ENCODE assay signal across 8 mouse cellular contexts in genomic region chr11:98284230-98284629, GRCm38 (mm10). TPM values are rescaled to one million over a fixed set of nuclear protein-coding genes. Genes with fewer than 3 reads are reported as not detected.
A peak's percentile ranks its signal among the peaks of the same experiment; 100 is the strongest.
DNase-seq lines count a peak whose midpoint lies in the region; ATAC-seq and TF ChIP-seq lines count a peak whose summit lies in the region.

No protein-coding gene starts in this region.

- no peaks in the 10 kb centered on the region for H3K27me3 ChIP-seq in heart, embryonic 16.5 days (ENCODE audit: control insufficient read depth, insufficient read depth, low read length)
- H3K27me3 ChIP-seq in forebrain, embryonic 15.5 days, result no peaks in the 10 kb centered on the region
- H3K27me3 ChIP-seq in neural tube, embryonic 13.5 days, result no peaks in the 10 kb centered on the region

- H3K36me3 ChIP-seq in heart, embryonic 16.5 days (ENCODE audit: control insufficient read depth, insufficient read depth), result no peaks in the 10 kb centered on the region
- peaks cover 5% of the 10 kb centered on the region for H3K36me3 ChIP-seq in forebrain, embryonic 15.5 days
- H3K36me3 ChIP-seq in neural tube, embryonic 13.5 days, result peaks cover 5% of the 10 kb centered on the region

- under 1% methylated on average over 17 of the region's 17 CpGs for WGBS in heart, embryonic 16.5 days
- 0% methylated on average over 14 of the region's 17 CpGs for WGBS in forebrain, embryonic 15.5 days
- WGBS in neural tube, embryonic 13.5 days, result 2% methylated on average over 14 of the region's 17 CpGs

- intact Hi-C loops in heart, postnatal 36 days (cut with DNase I), result no loop called here
- intact Hi-C loops in left cerebral cortex, adult 2 months (cut with DNase I), result no loop called here

- peak overlapping the region; percentile 65 for H3K4me2 ChIP-seq in heart, embryonic 16.5 days (ENCODE audit: low read depth, low read length)
- peak overlapping the region; percentile 40 for H3K4me2 ChIP-seq in forebrain, embryonic 15.5 days (replicated peaks)
- peak overlapping the region; percentile 45 for H3K4me2 ChIP-seq in neural tube, embryonic 13.5 days

- no peak for DNase-seq in heart, postnatal 36 days
- DNase-seq in brain, adult 2 months (ENCODE audit: low read depth, low spot score), result peak; percentile 82
- DNase-seq in left cerebral cortex, adult 2 months (ENCODE audit: extremely low spot score in 1 of 2, low spot score in 2 of 2), result peak in 1 of 2 experiments; percentile 59
- DNase-seq in adipocyte (ENCODE audit: low spot score), result no peak
- DNase-seq in urinary bladder, postnatal 14 days (ENCODE audit: low spot score), result no peak

- no peak for ATAC-seq in heart, embryonic 16.5 days (replicated peaks; ENCODE audit: extremely low read depth, insufficient read depth, low FRiP score)
- ATAC-seq in forebrain, embryonic 15.5 days (replicated peaks), result peak; percentile 81
- ATAC-seq in neural tube, embryonic 13.5 days (ENCODE audit: low read depth), result peak; percentile 93

- 0 out of 2 replicates have a peak overlapping the region, but pooled peaks have one; percentile 45 for H3K9ac ChIP-seq in heart, embryonic 16.5 days (ENCODE audit: low read length)
- H3K9ac ChIP-seq in forebrain, embryonic 15.5 days (replicated peaks), result peak overlapping the region; percentile 5; the same call in 1 of the 2 replicates
- H3K9ac ChIP-seq in neural tube, embryonic 13.5 days, result peak overlapping the region; percentile 17; the same call in 1 of the 2 replicates

- H3K4me3 ChIP-seq in heart, embryonic 16.5 days (ENCODE audit: low read length), result peak overlapping the region; percentile 35
- peak overlapping the region; percentile 25 for H3K4me3 ChIP-seq in forebrain, embryonic 15.5 days
- H3K4me3 ChIP-seq in left cerebral cortex, adult 2 months, result peak overlapping the region; percentile 31; the same call in 1 of the 2 replicates
- peak overlapping the region; percentile 16; the same call in 1 of the 2 replicates for H3K4me3 ChIP-seq in neural tube, embryonic 13.5 days

- no peaks in the 10 kb centered on the region for H3K9me3 ChIP-seq in heart, embryonic 16.5 days (replicated peaks; ENCODE audit: control insufficient read depth, low read length)
- H3K9me3 ChIP-seq in forebrain, embryonic 15.5 days, result no peaks in the 10 kb centered on the region
- H3K9me3 ChIP-seq in neural tube, embryonic 13.5 days, result no peaks in the 10 kb centered on the region

- H3K4me1 ChIP-seq in heart, embryonic 16.5 days (ENCODE audit: control insufficient read depth, insufficient read depth, low read length), result peaks cover 5% of the 10 kb centered on the region; the same call in 1 of the 2 replicates
- peaks cover 71% of the 10 kb centered on the region for H3K4me1 ChIP-seq in forebrain, embryonic 15.5 days
- peaks cover 49% of the 10 kb centered on the region for H3K4me1 ChIP-seq in neural tube, embryonic 13.5 days (replicated peaks)

- H3K27ac ChIP-seq in heart, embryonic 16.5 days (ENCODE audit: low read length), result no peak overlapping the region
- H3K27ac ChIP-seq in forebrain, embryonic 15.5 days (replicated peaks), result peak overlapping the region; percentile 97
- peak overlapping the region; percentile 57; the same call in 1 of the 2 replicates for H3K27ac ChIP-seq in left cerebral cortex, adult 2 months
- H3K27ac ChIP-seq in neural tube, embryonic 13.5 days (replicated peaks), result peak overlapping the region; percentile 89

- TF ChIP-seq CTCF in left cerebral cortex, adult 2 months (IDR thresholded peaks at IDR 0.05), result peak; percentile 7; the same call in 1 of the 2 replicates

RNA-seq across cellular contexts. Expression of gene Neurod2, which starts 45.2 kb away (rescaled TPM):
- not detected in 2 replicates for polyA plus RNA-seq in heart, embryonic 16.5 days (2015; fragmentation: Nextera tagmentation; extraction: Ambion mirVana)
- not detected for total RNA-seq in heart, postnatal 36 days (2021)
- 142 and 148 TPM in 2 replicates for polyA plus RNA-seq in forebrain, embryonic 15.5 days (2015; fragmentation: Nextera tagmentation; extraction: Ambion mirVana)
- total RNA-seq in left cerebral cortex, adult 2 months (2021), result 10 to 100 TPM; 70.2 to 76.3 TPM
- polyA plus RNA-seq in neural tube, embryonic 13.5 days (2015; fragmentation: Nextera tagmentation; extraction: Ambion mirVana), result 26.4 and 27.0 TPM in 2 replicates

Comparison
In these comparisons a context has a peak if more than half of its experiments do, and no peak if none do; other contexts are left out.
1. RNA of gene Neurod2, which starts 45.2 kb away (polyA plus RNA-seq): 142 to 148 TPM in forebrain, embryonic 15.5 days and 26.4 to 27.0 TPM in neural tube, embryonic 13.5 days; not detected in heart, embryonic 16.5 days; every median in the first group is over 10 times any median in the second.
2. Peak in every context shown above with its lines, with median percentiles within 50 percentile points of each other: H3K4me2 ChIP-seq, H3K4me3 ChIP-seq and H3K9ac ChIP-seq.